Mouse (Mus musculus) embryonic fibroblast, embryonic 13.5 days (primary cell): Measurements from ENCODE around the gene Ctdsp1.

ENCODE experiments used
- CTCF ChIP-seq: IDR thresholded peaks from 2 replicates; pipeline ENCODE4 v1.5.1; 2011; ENCODE audit warnings: mild to moderate bottlenecking, control low read depth, low read length, moderate library complexity, borderline replicate concordance; ENCODE audit not compliant: insufficient read depth
- POLR2A ChIP-seq: IDR thresholded peaks from 2 replicates; pipeline ENCODE4 v1.6.1; 2011; ENCODE audit warnings: low read depth, mild to moderate bottlenecking, control low read depth, low read length, moderate library complexity

- no peak for TF ChIP-seq CTCF
- no peak for TF ChIP-seq POLR2A
Measured at GRCm38 (mm10) chr1:74387386-74387988, 3.8 kb upstream of the Ctdsp1 start.
